Mouse (Mus musculus): ENCODE data around the gene Cfap20. TPM values are rescaled to one million over a fixed set of nuclear protein-coding genes. Genes with fewer than 3 reads are reported as not detected.
"Not testable (repeated sequence)": the region's sequence is repeated elsewhere in the genome, so short reads cannot be mapped to it uniquely, and the experiment has no call there.

Gene Cfap20
- total RNA-seq, 2 experiments from 2014 or later, result 93.7 to 97.4 TPM

GRCm38 (mm10) chr8:95424682-95425081 is 10.0 kb downstream of the Cfap20 start:
- DNase-seq (ENCODE audit: low spot score in 2 of 2), result no peak

- no peak for DNase-seq (ENCODE audit: low spot score in 2 of 2)
Observed at GRCm38 (mm10) chr8:95422193-95422810, 12.4 kb downstream of the Cfap20 start.

- DNase-seq (ENCODE audit: low spot score in 2 of 2), result no peak
Observed at GRCm38 (mm10) chr8:95411309-95411972, 23.2 kb downstream of the Cfap20 start.

- no peak for DNase-seq (ENCODE audit: low spot score in 2 of 2)
Observed at GRCm38 (mm10) chr8:95409518-95409917, 25.2 kb downstream of the Cfap20 start.

- no peak for DNase-seq (ENCODE audit: low spot score in 2 of 2)
Observed at GRCm38 (mm10) chr8:95401091-95401490, 33.6 kb downstream of the Cfap20 start.

- no peak for DNase-seq (ENCODE audit: low spot score in 2 of 2)
Observed at GRCm38 (mm10) chr8:95399131-95399530, 35.5 kb downstream of the Cfap20 start.

GRCm38 (mm10) chr8:95397201-95397600 is 37.5 kb downstream of the Cfap20 start:
- DNase-seq (ENCODE audit: low spot score in 2 of 2), result no peak

- DNase-seq (ENCODE audit: low spot score in 2 of 2), result no peak
Observed at GRCm38 (mm10) chr8:95396752-95397151, 37.9 kb downstream of the Cfap20 start.

GRCm38 (mm10) chr8:95395186-95395918 is 39.3 kb downstream of the Cfap20 start:
- no peak for DNase-seq (ENCODE audit: low spot score in 2 of 2)

GRCm38 (mm10) chr8:95392604-95393003 is 42.1 kb downstream of the Cfap20 start:
- no peak for DNase-seq (ENCODE audit: low spot score in 2 of 2)

- no peak for DNase-seq (ENCODE audit: low spot score in 2 of 2)
Observed at GRCm38 (mm10) chr8:95391101-95391500, 43.6 kb downstream of the Cfap20 start.

- DNase-seq (ENCODE audit: low spot score in 2 of 2), result no peak
Observed at GRCm38 (mm10) chr8:95390312-95390711, 44.4 kb downstream of the Cfap20 start.

- DNase-seq (ENCODE audit: low spot score in 2 of 2), result no peak
Observed at GRCm38 (mm10) chr8:95387936-95388335, 46.7 kb downstream of the Cfap20 start.

- no peak for DNase-seq (ENCODE audit: low spot score in 2 of 2)
Observed at GRCm38 (mm10) chr8:95387221-95387620, 47.4 kb downstream of the Cfap20 start.

GRCm38 (mm10) chr8:95386037-95386436 is 48.6 kb downstream of the Cfap20 start:
- DNase-seq (ENCODE audit: low spot score in 2 of 2), result no peak

- DNase-seq (ENCODE audit: low spot score in 2 of 2), result no peak
Observed at GRCm38 (mm10) chr8:95384501-95384900, 50.2 kb downstream of the Cfap20 start.

GRCm38 (mm10) chr8:95381595-95381994 is 53.1 kb downstream of the Cfap20 start:
- DNase-seq (ENCODE audit: low spot score in 2 of 2), result no peak

- DNase-seq (ENCODE audit: low spot score in 2 of 2), result no peak
Observed at GRCm38 (mm10) chr8:95380953-95381352, 53.7 kb downstream of the Cfap20 start.

- not testable (repeated sequence) for DNase-seq (ENCODE audit: low spot score in 2 of 2)
Observed at GRCm38 (mm10) chr8:95378928-95379327, 55.7 kb downstream of the Cfap20 start.

- DNase-seq (ENCODE audit: low spot score in 2 of 2), result no peak
Observed at GRCm38 (mm10) chr8:95377863-95378291, 56.8 kb downstream of the Cfap20 start.

GRCm38 (mm10) chr8:95377101-95377500 is 57.6 kb downstream of the Cfap20 start:
- no peak for DNase-seq (ENCODE audit: low spot score in 2 of 2)

GRCm38 (mm10) chr8:95376309-95376999 is 58.2 kb downstream of the Cfap20 start:
- DNase-seq (ENCODE audit: low spot score in 2 of 2), result no peak

Measured in adrenal gland, postnatal 4 days (tissue).